Mouse (Mus musculus): ENCODE results near the gene Minpp1. TPM values are rescaled to one million over a fixed set of nuclear protein-coding genes. Genes with fewer than 3 reads are reported as not detected.
"Not testable (repeated sequence)": the region's sequence is repeated elsewhere in the genome, so short reads cannot be mapped to it uniquely, and the experiment has no call there.

Gene Minpp1
- polyA plus RNA-seq, 1 experiment from 2014 or later: 69.1 TPM

GRCm38 (mm10) chr19:32470570-32471263 is 14.9 kb upstream of the Minpp1 start:
- Histone ChIP-seq H3K9ac (no peak overlapping the region), H3K4me1 (no peaks in the 10 kb centered on the region), H3K4me2 (peak overlapping the region; percentile 22; the same call in 1 of the 2 replicates), H3K27me3 (no peaks in the 10 kb centered on the region), H3K9me3 (no peaks in the 10 kb centered on the region), H3K36me3 (no peaks in the 10 kb centered on the region), H3K4me3 (no peak overlapping the region), H3K27ac (no peak overlapping the region)
- 89% methylated on average over 13 of the region's 13 CpGs for WGBS
- 0 out of 2 replicates have a peak, but pooled peaks have one; percentile 10 for ATAC-seq (ENCODE audit: insufficient number of reproducible peaks, insufficient read depth, low FRiP score, low TSS enrichment, low read depth)

DNA sequence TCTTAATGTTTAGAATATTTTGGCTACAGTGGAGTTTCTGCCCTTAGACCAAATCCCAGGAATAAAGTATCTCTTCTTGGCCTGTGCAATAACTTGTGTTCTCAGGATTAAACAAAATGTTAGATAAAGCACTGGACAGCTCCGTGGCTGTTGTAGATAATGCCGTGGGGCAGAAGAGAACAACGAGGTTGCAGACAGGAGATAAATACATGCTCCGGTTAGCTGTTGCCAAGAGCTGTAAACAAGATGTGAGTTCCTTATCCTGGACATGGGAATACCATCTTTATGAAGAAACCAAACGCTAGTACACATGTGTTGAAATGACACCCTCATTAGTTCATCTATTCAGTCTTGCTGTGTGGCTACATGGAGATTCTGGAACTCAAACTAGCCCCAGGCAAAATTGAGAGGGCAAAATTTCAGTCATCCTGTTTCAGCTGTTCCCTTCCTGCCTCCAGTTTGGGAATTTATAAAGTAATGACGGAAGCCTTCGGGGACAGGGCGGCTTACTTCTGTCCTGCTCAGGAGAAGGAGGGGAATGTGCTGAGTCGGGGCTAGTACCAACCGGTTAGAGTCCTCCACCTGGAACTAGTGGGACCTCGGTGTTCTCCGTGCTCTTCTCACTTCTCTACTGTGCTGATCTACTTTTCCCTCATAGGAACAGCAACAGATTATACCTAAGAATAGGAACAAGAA is 9.4 kb upstream of the Minpp1 start:
- ATAC-seq (ENCODE audit: insufficient number of reproducible peaks, insufficient read depth, low FRiP score, low TSS enrichment, low read depth): no peak
- no peak overlapping the region for H3K4me3 ChIP-seq
- H3K4me2 ChIP-seq: no peak overlapping the region
- 78% methylated on average over 12 of the region's 12 CpGs for WGBS
- no peaks in the 10 kb centered on the region for H3K4me1 ChIP-seq
- H3K9me3 ChIP-seq: no peaks in the 10 kb centered on the region
- H3K27me3 ChIP-seq: no peaks in the 10 kb centered on the region
- H3K27ac ChIP-seq: no peak overlapping the region
- no peak overlapping the region for H3K9ac ChIP-seq
- no peaks in the 10 kb centered on the region for H3K36me3 ChIP-seq

- Histone ChIP-seq H3K4me1 (no peaks in the 10 kb centered on the region), H3K9ac (no peak overlapping the region), H3K36me3 (no peaks in the 10 kb centered on the region), H3K27ac (no peak overlapping the region), H3K4me3 (no peak overlapping the region), H3K27me3 (no peaks in the 10 kb centered on the region), H3K9me3 (no peaks in the 10 kb centered on the region), H3K4me2 (no peak overlapping the region)
- no peak for ATAC-seq (ENCODE audit: insufficient number of reproducible peaks, insufficient read depth, low FRiP score, low TSS enrichment, low read depth)
- WGBS: 81% methylated on average over 4 of the region's 4 CpGs
Measured at GRCm38 (mm10) chr19:32476712-32477052, 8.9 kb upstream of the Minpp1 start.

DNA sequence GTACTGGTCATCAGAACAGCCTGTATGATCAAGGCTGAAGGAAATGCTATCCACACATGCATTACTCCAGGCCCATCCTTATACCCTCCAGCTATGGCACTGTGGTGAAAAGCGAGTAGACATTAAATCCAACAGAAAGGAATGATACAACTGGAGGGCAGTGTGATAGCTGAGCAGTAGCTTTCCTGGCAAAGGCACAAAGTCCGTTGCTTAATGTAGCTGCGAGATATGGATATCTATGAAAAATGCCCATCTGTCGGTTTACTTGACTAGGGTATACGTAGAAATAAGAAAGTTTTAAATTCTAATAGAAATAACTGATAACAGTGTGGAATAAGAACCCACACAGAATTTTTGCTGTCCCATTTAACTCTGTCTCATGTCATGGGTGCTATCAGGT is 5.3 kb upstream of the Minpp1 start:
- WGBS: 80% methylated on average over 5 of the region's 5 CpGs
- H3K27ac ChIP-seq: no peak overlapping the region
- ATAC-seq (ENCODE audit: insufficient number of reproducible peaks, insufficient read depth, low FRiP score, low TSS enrichment, low read depth): no peak
- H3K4me2 ChIP-seq: no peak overlapping the region
- peaks cover 6% of the 10 kb centered on the region for H3K4me1 ChIP-seq
- H3K27me3 ChIP-seq: no peaks in the 10 kb centered on the region
- H3K36me3 ChIP-seq: no peaks in the 10 kb centered on the region
- no peak overlapping the region for H3K4me3 ChIP-seq
- no peak overlapping the region for H3K9ac ChIP-seq
- H3K9me3 ChIP-seq: no peaks in the 10 kb centered on the region

DNA sequence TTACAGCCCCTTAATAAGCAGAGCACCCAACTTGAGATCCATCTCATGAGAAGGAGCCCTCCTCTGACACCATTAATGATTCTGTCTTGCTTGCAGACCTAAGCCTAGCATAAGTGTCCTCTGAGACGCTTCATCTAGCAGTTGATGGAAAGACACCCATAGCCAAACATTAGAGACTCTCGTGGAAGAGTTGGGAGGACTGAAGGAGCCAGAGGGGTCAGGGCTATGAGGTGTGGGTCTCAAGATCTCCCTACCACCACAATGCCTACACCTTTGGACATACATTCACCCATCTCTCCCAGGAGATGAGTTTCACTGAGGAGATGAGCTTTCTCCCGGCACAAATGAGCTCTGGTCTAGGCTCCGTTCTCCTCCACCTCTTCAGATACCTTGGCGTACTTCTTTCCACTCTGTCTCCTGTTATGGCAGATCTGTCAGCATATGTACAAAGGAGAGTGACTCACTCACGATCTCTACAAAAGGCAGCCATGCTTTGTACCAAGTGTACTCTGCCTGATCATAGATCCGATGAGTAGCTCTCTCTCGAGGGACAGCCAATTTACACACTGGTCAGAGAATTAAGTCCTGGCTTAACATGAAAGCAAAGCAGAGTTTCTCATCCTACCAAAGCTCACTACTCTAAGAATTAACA is 4.7 kb upstream of the Minpp1 start:
- Histone ChIP-seq H3K9ac (no peak overlapping the region), H3K9me3 (no peaks in the 10 kb centered on the region), H3K4me1 (peaks cover 6% of the 10 kb centered on the region), H3K36me3 (no peaks in the 10 kb centered on the region), H3K27me3 (no peaks in the 10 kb centered on the region), H3K4me2 (no peak overlapping the region), H3K4me3 (no peak overlapping the region), H3K27ac (no peak overlapping the region)
- WGBS: 78% methylated on average over 8 of the region's 8 CpGs
- no peak for ATAC-seq (ENCODE audit: insufficient number of reproducible peaks, insufficient read depth, low FRiP score, low TSS enrichment, low read depth)

DNA sequence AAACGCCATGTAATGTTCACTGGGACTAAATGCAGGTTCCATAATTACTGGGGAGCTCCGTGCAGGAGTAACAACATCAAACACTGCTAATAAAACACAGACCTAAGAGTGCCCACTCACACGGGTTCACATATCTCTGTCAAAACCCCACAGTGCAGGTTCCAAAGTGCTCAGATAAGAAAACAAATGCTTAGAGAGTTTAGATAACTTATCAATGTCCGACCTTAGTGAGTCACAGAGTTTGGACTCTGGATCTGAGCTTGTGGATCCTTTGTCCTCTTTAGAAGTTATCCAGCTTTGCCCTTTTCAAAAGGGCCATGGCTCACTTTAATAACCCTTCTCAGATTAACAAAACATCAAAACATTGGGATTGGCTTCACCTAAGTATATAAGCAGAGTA is 4.1 kb upstream of the Minpp1 start:
- ATAC-seq (ENCODE audit: insufficient number of reproducible peaks, insufficient read depth, low FRiP score, low TSS enrichment, low read depth): no peak
- no peak overlapping the region for H3K4me2 ChIP-seq
- H3K4me3 ChIP-seq: no peak overlapping the region
- peaks cover 6% of the 10 kb centered on the region for H3K4me1 ChIP-seq
- no peaks in the 10 kb centered on the region for H3K36me3 ChIP-seq
- H3K9ac ChIP-seq: no peak overlapping the region
- 36% methylated on average over 4 of the region's 4 CpGs for WGBS
- no peaks in the 10 kb centered on the region for H3K27me3 ChIP-seq
- H3K9me3 ChIP-seq: no peaks in the 10 kb centered on the region
- H3K27ac ChIP-seq: no peak overlapping the region

GRCm38 (mm10) chr19:32484941-32485660 is 468 bp upstream of the Minpp1 start:
- WGBS: 17% methylated on average over 13 of the region's 13 CpGs
- peak overlapping the region; percentile 88; the same call in 1 of the 2 replicates for H3K27ac ChIP-seq
- H3K4me2 ChIP-seq: peak overlapping the region; percentile 77
- H3K9ac ChIP-seq: peak overlapping the region; percentile 83
- H3K9me3 ChIP-seq: no peaks in the 10 kb centered on the region
- peak overlapping the region; percentile 71 for H3K4me3 ChIP-seq
- H3K27me3 ChIP-seq: no peaks in the 10 kb centered on the region
- H3K36me3 ChIP-seq: no peaks in the 10 kb centered on the region
- H3K4me1 ChIP-seq: peaks cover 25% of the 10 kb centered on the region
- no peak for ATAC-seq (ENCODE audit: insufficient number of reproducible peaks, insufficient read depth, low FRiP score, low TSS enrichment, low read depth)

DNA sequence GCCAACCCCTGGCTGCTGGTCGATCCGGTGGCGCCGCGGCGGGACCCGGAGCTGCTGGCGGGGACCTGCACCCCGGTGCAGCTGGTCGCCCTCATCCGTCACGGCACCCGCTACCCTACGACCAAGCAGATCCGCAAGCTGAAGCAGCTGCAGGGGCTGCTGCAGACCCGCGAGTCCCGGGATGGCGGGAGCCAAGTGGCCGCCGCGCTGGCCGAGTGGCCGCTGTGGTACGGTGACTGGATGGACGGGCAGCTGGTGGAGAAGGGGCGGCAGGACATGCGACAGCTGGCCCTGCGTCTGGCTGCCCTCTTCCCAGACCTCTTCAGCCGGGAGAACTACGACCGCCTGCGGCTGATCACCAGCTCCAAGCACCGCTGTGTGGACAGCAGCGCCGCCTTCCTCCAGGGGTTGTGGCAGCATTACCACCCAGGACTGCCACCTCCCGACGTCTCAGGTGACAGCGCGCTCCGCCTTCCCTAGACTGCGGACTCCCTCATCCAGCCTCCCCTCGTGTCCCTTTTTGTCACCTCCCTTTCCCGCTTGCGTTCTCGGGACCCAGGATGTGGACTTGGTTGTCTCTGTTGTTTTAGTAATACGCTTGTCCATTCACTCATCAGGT is 646 bp downstream of the Minpp1 start:
- peak overlapping the region; percentile 83 for H3K9ac ChIP-seq

DNA sequence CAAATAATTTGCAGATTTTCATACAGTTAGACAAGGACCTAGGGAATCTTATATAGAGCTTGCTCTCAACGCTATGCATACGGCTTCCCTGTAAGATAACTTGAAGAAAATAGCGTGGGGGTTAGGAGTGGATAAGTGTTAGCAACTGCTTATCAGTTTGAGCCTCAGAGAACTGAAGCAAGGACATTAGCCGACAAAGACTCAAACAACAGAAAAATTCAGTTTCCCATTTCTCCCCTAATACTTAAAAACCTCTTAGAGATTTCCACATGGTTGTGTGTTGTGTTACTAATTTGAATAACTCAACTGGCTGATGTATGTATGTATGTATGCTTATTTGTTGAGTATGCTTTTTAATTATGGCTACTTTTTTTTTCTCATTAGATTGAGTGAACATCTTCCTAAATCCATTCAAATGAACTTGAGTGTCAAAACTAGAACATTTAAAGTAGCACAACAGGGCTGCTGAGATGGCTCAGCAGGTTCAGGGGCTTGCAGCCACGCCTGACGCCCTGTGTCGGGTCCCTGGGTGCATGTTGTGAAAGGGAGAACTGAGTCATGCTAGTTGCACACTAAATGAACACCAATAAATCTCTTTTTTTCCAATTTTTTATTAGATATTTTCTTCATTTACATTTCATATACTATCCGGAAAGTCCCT is 2.2 kb downstream of the Minpp1 start:
- ATAC-seq (ENCODE audit: insufficient number of reproducible peaks, insufficient read depth, low FRiP score, low TSS enrichment, low read depth): no peak
- H3K9ac ChIP-seq: peak overlapping the region; percentile 55; the same call in 1 of the 2 replicates
- H3K27me3 ChIP-seq: no peaks in the 10 kb centered on the region
- H3K4me3 ChIP-seq: peak overlapping the region; percentile 71
- peaks cover 25% of the 10 kb centered on the region for H3K4me1 ChIP-seq
- WGBS: 87% methylated on average over 8 of the region's 8 CpGs
- H3K9me3 ChIP-seq: no peaks in the 10 kb centered on the region
- H3K4me2 ChIP-seq: peak overlapping the region; percentile 77
- no peak overlapping the region for H3K27ac ChIP-seq
- H3K36me3 ChIP-seq: peaks cover 10% of the 10 kb centered on the region; the same call in 1 of the 2 replicates

More for the DNA sequence above, 646 bp downstream of the Minpp1 start:
- peaks cover 25% of the 10 kb centered on the region for H3K4me1 ChIP-seq
- peak overlapping the region; percentile 77 for H3K4me2 ChIP-seq
- peak overlapping the region; percentile 71 for H3K4me3 ChIP-seq
- H3K27ac ChIP-seq: peak overlapping the region; percentile 88
- not testable (repeated sequence) for H3K36me3 ChIP-seq, H3K9me3 ChIP-seq, H3K27me3 ChIP-seq
- under 1% methylated on average over 47 of the region's 47 CpGs for WGBS
- ATAC-seq (ENCODE audit: insufficient number of reproducible peaks, insufficient read depth, low FRiP score, low TSS enrichment, low read depth): peak; percentile 82

- ATAC-seq (ENCODE audit: insufficient number of reproducible peaks, insufficient read depth, low FRiP score, low TSS enrichment, low read depth): no peak
- WGBS: 89% methylated on average over 12 of the region's 12 CpGs
Measured at GRCm38 (mm10) chr19:32489166-32489895, 3.8 kb downstream of the Minpp1 start.

More at GRCm38 (mm10) chr19:32489166-32489895, 3.8 kb downstream of the Minpp1 start:
- peaks cover 22% of the 10 kb centered on the region for H3K36me3 ChIP-seq
- no peaks in the 10 kb centered on the region for H3K27me3 ChIP-seq
- H3K9ac ChIP-seq: no peak overlapping the region
- H3K27ac ChIP-seq: no peak overlapping the region
- no peak overlapping the region for H3K4me3 ChIP-seq
- H3K4me1 ChIP-seq: peaks cover 25% of the 10 kb centered on the region
- H3K9me3 ChIP-seq: no peaks in the 10 kb centered on the region
- H3K4me2 ChIP-seq: no peak overlapping the region
